Mouse (Mus musculus) MEL (cell line): Measurements from ENCODE around the gene Erc2.

ENCODE experiments used
- BHLHE40 ChIP-seq: IDR thresholded peaks from 2 replicates; pipeline ENCODE4 v1.6.1; 2012; ENCODE audit warnings: low read depth, mild to moderate bottlenecking, inconsistent platforms, low read length, improper control_type of control experiment, borderline replicate concordance
- CTCF ChIP-seq, 3 experiments: IDR thresholded peaks in 2 of 3; conservative IDR thresholded peaks in 1 of 3; 2 replicates each; pipeline ENCODE4 v1.5.1; 2011 to 2012; ENCODE audit warnings: low read length in 3 of 3, low read depth in 2 of 3, mild to moderate bottlenecking in 2 of 3, improper control_type of control experiment in 1 of 3, inconsistent platforms in 1 of 3, mixed read lengths in 1 of 3, moderate library complexity in 1 of 3; ENCODE audit not compliant: control insufficient read depth in 1 of 3, insufficient read depth in 1 of 3, poor library complexity in 1 of 3, severe bottlenecking in 1 of 3
- POLR2AphosphoS2 ChIP-seq: IDR thresholded peaks from 2 replicates; pipeline ENCODE4 v1.6.1; 2011; ENCODE audit warnings: low read length, improper control_type of control experiment
- USF1 ChIP-seq: IDR thresholded peaks from 2 replicates; pipeline ENCODE4 v1.6.1; 2014; ENCODE audit warnings: low read depth, mild to moderate bottlenecking, inconsistent platforms, low read length, improper control_type of control experiment, moderate library complexity

DNA sequence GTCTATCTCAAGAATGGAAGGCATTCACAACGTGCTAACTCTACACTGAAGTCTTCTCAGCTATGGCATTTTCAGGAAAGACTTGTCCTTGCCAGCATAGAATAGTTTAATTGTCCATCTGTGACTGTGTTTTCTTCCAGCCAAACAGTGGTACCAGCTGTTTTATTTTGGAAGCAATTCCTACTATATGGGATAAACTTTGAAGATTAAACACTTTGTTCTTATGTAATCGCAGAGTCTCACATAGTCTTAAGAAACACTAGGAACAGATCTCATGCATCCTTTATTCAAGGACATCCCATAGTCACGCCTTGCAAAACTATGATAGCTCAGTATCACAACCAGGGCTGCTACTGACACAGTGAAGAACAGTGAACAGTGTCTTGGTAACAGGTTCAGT, 506.8 kb downstream of the Erc2 start:
- TF ChIP-seq BHLHE40 (no peak), USF1 (no peak), POLR2AphosphoS2 (no peak), CTCF (IDR thresholded peaks at IDR 0.05 in 2 of 3, conservative IDR thresholded peaks at IDR 0.05 in 1 of 3; ENCODE audit: control insufficient read depth in 1 of 3, insufficient read depth in 1 of 3, low read depth in 2 of 3, low read length in 3 of 3, poor library complexity in 1 of 3, severe bottlenecking in 1 of 3) (no peak)
